Mouse (Mus musculus) megakaryocyte, adult 5-6 weeks (primary cell): ENCODE data around the gene Nppa. TPM values are rescaled to one million over a fixed set of nuclear protein-coding genes. Genes with fewer than 3 reads are reported as not detected.
"Not testable (repeated sequence)": the region's sequence is repeated elsewhere in the genome, so short reads cannot be mapped to it uniquely, and the experiment has no call there.

Experiments used
- ATAC-seq: 2 replicates; pipeline ENCODE4 v1.8.0; 2016; ENCODE audit warnings: mild to moderate bottlenecking, inconsistent platforms; ENCODE audit not compliant: poor library complexity, severe bottlenecking
- total RNA-seq, 2 experiments: library from RNA; stranded (forward) in 1 of 2; stranded (reverse) in 1 of 2; fragments of 153-499, 151-499 nt in 1 of 2; fragments of 221-1000, 200-1000 nt in 1 of 2; gene quantifications; 2 replicates each; pipeline versions ENCODE4 v1.2.3 to v1.2.4; 2015 to 2017

Nppa gene
- total RNA-seq, 2 experiments from 2014 or later, result not detected

DNA sequence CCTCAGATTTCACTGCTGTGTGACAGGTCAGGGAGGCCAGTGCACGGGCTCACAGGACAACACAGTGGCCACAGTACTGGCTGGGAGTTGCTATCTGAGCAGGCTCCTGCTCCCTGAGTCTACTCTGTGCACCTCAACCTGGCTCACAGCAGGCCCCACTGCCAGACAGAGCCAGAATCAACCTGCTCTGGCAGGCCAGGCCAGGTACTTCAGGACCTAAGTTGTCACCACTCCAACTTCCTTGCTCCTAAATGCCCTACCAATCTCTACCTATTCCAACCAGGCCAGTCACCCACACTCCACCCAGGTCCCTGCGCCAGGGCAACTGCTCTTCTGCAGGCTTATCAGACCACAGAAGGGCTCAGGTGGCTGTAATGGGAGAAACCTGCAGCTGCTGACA, 9.1 kb downstream of the Nppa start:
- no peak for ATAC-seq

DNA sequence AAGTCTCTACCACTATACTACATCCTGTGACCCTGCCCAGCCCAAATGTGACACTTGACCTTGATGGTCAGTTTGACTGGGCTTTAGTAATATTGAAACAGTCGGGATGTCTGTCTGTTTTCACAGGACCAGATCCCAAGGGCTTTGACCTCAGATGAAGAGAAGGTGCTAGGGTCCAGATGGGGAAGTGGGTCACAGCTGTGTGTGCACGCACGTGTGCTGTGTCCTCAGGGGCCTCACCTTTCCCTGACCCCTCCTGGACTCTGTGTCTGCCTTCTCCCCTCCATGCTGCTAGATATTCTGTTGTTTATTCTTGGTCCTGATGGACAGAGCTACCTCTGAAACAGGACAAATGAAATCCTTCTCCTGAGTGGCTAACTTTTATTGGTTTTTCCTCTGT, 10.8 kb downstream of the Nppa start:
- ATAC-seq, result no peak

GRCm38 (mm10) chr4:148012216-148012615, 11.7 kb downstream of the Nppa start:
- no peak for ATAC-seq

- no peak; the same call in 1 of the 2 replicates for ATAC-seq
Measured at GRCm38 (mm10) chr4:148015418-148015817, 14.9 kb downstream of the Nppa start.

GRCm38 (mm10) chr4:148016981-148017380, 16.5 kb downstream of the Nppa start:
- no peak for ATAC-seq

DNA sequence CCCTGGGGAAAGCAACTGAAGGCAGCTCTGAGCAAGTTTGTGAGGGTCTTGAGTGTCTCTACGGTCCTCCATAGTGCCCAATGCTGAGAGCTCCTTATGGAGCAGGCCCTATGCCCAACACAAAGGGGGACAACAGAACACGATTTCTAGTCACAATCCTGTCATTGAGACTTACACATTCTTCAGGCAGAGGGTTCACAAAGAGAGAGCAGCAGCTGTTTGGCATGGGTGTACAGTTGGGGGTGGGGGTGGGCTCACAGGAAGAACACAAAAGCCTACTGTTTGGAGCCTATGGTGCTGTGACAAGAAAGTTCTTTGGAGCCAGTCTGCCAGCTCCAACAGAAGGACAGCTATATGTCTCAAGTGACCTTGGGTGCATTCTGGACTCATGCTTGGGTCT, 17.9 kb downstream of the Nppa start:
- ATAC-seq, result no peak

- no peak for ATAC-seq
Measured at GRCm38 (mm10) chr4:148024003-148024402, 23.5 kb downstream of the Nppa start.

DNA sequence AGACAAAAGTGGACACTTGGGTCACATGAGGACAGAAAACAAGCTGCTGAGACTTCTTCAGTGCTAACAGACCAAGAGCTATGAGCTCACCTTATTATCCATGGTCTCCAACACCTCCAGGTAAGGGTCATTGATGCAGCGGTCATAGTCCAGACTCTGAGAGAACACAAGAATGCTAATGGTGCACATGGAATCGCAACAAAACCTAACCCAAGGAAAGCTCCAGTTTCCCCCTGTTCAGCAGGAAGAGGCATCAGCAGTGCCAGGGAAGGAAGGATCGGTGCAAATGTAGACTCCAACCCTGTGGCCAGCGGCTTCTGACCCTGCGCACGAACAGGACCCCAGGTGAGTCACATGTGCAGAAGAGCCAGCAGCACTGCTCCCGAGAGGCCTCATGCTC, 28.8 kb downstream of the Nppa start:
- no peak for ATAC-seq

DNA sequence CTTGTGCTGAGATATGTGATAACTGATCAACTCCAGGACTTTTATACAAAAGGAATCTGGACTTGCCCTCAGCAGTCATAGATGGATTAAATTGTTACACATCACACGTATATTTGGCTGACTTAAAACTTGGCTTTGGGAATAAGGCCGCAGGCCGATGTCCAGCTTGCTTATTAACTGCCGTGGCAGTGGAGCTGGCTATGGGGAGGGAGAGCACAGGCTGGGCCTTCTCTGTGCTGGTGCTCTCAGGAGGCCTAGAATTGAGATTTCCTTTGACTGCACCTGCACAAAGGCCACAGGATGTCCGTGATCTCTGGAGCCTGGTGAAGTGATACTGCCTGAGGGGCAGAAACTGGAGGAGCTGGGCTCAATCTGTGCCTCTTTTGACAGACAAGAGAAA, 30.0 kb downstream of the Nppa start:
- no peak for ATAC-seq

DNA sequence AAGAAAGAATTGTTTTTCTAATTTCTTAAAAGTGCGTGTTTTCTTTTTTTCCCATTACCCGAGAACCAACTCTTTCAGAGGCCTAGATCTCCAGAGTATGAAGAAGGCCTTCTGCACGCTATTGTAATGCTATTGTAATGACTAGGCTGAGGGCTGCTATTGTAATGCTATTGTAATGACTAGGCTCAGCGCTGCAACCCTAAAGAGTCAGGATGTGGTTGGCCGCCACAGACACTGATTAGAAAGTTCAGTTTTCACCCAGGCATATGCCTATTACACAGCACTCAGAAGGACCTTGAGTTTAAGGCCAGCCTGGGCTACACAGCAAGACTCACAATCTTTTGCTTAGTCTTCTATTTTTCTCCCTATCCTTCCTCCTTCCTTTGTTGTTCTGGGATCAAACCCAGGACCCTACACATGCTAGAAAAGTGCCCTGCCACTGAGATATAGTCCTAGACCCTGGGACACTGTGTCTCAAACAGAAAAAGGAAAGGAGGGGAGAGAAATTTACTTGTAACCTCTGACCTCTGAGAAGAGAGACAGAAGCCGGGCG, 33.4 kb downstream of the Nppa start:
- peak; percentile 31 for ATAC-seq

DNA sequence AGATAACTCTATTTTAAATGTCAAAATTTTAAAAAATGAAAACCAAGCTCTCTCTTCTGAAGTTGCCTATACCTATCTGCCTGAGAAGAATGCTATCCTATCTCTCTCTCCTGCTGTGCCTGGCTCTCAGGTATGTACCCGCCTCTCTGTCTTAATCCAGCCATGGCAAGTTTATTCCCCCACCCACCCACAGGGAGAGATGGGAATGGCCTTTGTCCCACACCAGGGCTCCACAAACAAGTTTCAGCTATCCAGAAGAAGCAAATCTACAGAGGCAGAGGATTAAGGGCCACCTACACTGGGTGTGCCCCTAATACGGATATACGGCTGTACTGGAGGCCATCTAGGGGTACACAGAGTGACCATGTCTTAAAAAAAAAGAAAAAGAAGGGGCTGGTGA, 34.9 kb downstream of the Nppa start:
- ATAC-seq, result no peak

- no peak for ATAC-seq
Measured at GRCm38 (mm10) chr4:148038079-148038599, 37.6 kb downstream of the Nppa start.

- ATAC-seq, result peak; percentile 76
Measured at GRCm38 (mm10) chr4:148038600-148039253, 38.2 kb downstream of the Nppa start, which contains the start of the genes Clcn6 and Mthfr. TSS of gene Clcn6 (minus strand) at chr4:148038821. TSS of gene Mthfr (plus strand) at chr4:148039077.

DNA sequence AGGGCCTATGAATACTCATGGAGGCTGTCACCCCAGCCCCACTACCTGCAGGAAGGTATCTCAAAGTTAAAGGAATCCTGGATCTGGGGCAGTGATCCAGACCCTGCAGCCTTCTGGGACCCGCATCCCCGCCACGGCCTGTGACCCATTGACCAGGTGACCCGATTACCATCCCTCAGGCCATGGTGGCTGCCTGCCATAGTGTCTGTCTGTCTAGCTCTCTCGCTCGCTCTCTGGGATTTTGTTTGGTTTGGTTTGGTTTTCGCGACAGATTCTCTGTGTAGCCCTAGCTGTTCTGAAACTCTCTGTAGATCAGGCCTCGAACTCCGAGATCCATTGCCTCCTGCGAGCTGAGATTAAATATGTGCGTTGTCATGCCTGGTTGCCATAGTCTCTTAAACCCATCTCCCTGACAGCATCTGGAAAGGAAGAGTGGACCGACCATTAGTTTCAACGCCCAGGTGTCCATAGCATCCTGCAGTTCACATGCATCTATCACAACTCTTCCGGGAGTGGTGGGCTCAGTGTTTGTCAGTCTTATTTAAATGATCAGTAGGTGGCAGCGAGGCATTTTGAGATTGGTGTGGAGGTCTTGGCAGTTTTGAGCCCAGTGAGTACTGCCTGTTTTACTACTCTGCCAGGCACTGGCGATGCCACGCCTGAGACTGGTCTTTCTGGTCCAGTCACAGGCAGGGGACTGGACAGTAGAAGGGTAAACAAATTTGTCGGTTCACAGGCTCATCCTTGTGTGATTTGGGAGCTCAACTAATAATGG, 38.9 kb downstream of the Nppa start:
- ATAC-seq, result no peak

DNA sequence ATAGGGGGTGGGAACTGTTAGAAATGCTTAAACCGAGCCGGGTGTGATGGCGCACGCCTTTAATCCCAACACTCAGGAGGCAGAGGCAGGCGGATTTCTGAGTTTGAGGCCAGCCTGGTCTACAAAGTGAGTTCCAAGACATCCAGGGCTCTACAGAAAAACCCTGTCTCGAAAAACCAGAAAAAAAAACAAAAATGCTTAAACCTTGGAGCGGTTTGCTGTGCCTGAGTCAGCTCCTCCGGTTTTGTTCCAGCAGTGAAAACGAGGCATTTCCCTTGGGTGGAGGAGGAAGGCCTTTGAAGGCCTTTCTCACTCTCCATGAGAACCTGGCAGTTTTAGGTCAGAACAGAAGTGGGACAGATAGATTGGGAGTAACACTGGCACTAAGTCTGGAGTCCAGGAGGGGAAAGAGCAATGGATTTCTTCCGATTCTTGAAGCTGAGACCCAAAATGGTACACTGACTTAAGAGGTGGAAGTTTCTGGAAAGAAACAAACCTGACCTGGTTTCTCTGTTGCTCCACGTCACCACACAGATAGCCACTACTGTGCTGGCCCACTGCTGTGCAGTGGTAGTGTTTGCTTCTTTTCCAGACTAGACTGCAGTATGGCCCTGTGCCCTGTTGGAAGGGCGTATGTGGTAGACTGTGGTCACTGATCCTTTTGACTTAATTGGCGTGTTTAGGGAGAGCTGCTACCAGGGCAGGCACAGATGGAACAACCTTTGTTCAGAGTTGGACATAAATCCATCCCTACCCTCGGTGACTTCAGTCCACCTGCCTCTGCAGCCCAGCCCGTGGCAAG, 39.7 kb downstream of the Nppa start:
- no peak for ATAC-seq

GRCm38 (mm10) chr4:148040933-148041610, 40.5 kb downstream of the Nppa start:
- ATAC-seq, result peak; percentile 25

DNA sequence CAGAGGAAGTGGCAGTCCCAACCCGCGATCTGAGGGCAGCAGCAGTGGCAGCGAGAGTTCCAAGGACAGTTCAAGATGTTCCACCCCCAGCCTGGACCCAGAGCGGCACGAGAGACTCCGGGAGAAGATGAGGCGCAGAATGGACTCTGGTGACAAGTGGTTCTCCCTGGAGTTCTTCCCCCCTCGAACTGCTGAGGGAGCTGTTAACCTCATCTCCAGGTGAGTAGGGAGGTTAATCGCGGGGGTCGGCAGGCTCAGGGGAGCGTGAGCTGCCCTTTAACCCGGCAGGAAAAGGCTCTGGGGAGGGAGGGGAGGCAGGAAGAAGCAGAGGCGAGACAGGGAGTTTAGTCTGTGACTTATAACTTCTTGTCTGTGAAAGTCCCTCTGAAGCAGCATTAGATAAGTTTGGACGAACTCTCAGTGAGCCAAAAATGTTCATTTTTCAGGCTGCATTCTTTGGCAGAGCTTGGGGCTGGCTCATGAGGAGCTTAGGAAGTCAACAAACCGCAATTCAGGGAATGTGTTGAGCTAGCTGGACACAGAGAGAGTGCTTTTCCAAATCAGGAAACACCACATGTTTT, 41.2 kb downstream of the Nppa start:
- no peak for ATAC-seq

- not testable (repeated sequence) for ATAC-seq
Measured at GRCm38 (mm10) chr4:148043327-148043726, 42.8 kb downstream of the Nppa start.

DNA sequence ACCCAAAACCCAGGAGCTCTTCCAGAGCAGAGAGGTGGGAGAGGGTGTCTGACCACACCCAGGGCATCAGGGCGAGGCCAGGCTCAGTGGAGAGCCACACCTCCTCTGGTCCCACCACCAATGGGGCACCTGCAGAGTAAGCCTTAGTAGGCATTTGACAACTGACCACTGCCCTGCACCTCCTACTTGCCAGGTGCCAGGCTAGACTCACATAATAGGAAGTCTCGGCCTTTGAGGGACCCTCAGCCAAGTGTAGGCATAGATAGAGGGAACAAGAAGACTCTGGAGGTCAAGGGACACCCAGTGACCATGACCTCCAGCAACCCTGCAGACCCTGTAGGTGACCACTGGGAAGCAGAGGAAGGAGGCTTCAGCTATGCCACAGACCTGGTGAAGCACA, 43.6 kb downstream of the Nppa start:
- ATAC-seq, result no peak

DNA sequence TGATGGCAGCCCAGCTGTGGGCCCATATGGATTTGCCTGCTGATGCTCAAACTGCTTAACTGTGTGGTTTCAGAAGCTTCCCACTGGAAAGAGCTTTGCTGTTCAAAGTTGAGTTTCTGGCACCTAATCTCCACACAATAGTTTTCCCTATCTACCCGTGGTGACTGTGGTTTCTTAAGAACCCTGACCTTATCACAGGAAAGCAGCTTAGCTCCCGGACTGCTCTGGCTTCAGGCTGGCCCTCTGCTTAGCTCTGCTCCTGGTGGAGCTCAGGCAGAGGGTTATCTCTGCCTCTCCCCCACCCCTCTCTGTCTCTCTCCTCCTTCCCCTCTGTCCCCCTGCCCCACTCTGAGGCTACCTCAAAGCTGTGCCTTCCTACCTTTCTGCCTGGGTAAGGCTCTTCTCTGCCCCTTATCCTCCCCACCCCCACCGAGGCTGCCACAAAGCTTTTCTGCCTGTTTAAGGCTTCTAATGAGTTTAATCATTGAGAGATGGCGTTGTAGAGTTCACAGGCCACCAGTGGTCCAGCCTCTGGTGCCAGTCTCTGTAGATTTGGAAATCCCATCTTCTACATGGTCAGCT, 46.0 kb downstream of the Nppa start:
- peak; percentile 35; the same call in 1 of the 2 replicates for ATAC-seq
